Mouse (Mus musculus) lung, postnatal 0 days (tissue): ENCODE results near the gene Cdk8.

Experiments used
- CTCF ChIP-seq: IDR thresholded peaks from 2 replicates; pipeline ENCODE4 v1.5.1; 2016; ENCODE audit warnings: antibody characterized with exemption, mild to moderate bottlenecking
- EP300 ChIP-seq: IDR thresholded peaks from 2 replicates; pipeline ENCODE4 v1.6.1; 2016; ENCODE audit warnings: antibody characterized with exemption, mild to moderate bottlenecking, control low read depth

DNA sequence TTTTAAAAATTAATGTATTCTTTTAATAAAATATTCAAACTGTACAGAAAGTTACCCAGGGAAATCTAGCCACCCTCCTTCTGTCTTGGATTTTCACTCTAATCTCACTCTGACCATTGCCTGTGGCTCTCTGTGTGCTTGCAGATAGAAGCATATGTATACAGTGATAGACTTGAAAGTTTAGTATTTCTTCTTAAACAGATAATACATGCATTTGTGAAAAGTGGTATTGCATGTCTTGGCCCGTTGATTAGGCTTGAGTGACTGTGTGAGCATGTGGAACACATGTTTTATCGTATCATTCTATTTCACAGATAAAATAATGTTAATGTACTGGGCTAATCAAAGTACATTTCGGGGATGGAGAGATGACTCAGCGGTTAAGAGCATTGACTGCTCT is 14.2 kb downstream of the Cdk8 start:
- TF ChIP-seq CTCF, result no peak
- TF ChIP-seq EP300, result no peak
